18 mouse cellular contexts compared by ENCODE assay signal in genomic region chr9:120745674-120746073, GRCm38 (mm10).
"Had no signal": no experiment of that assay in that cellular context is flagged by ENCODE, and none has a peak within 500 bp of the region (broad histone marks: within the 10 kb centered on the region; RNA-seq: fewer than 3 reads in every experiment).

No protein-coding gene starts in this region.

- H3K4me3 ChIP-seq: liver, embryonic 15.5 days; midbrain, embryonic 10.5 days; midbrain, embryonic 12.5 days; neural tube, embryonic 13.5 days; neural tube, embryonic 15.5 days had no signal

- H3K36me3 ChIP-seq: liver, embryonic 15.5 days; midbrain, embryonic 10.5 days; midbrain, embryonic 12.5 days; neural tube, embryonic 13.5 days; neural tube, embryonic 15.5 days had no signal

- H3K27ac ChIP-seq: liver, embryonic 15.5 days; midbrain, embryonic 10.5 days; midbrain, embryonic 12.5 days; neural tube, embryonic 13.5 days; neural tube, embryonic 15.5 days had no signal

- H3K4me2 ChIP-seq: liver, embryonic 15.5 days; lung, embryonic 14.5 days; midbrain, embryonic 12.5 days; neural tube, embryonic 13.5 days; neural tube, embryonic 15.5 days had no signal

- ATAC-seq: midbrain, embryonic 16.5 days had no signal

- H3K9ac ChIP-seq: liver, embryonic 15.5 days; lung, embryonic 14.5 days; midbrain, embryonic 12.5 days; neural tube, embryonic 13.5 days; neural tube, embryonic 15.5 days had no signal

- H3K27me3 ChIP-seq: liver, embryonic 15.5 days; neural tube, embryonic 13.5 days; neural tube, embryonic 15.5 days had no signal

- DNase-seq: lung, adult 18-20 months; lung, embryonic 14.5 days; lung, postnatal 10 days; midbrain, embryonic 14.5 days; retina, postnatal 1 day; right cerebral cortex, adult 18-20 months; right cerebral cortex, postnatal 25 days; right cerebral cortex, postnatal 4 days; spleen, adult 18-20 months; thymus, adult 2 months; thymus, postnatal 25 days; thymus, postnatal 4 days had no signal

- H3K9me3 ChIP-seq: liver, embryonic 15.5 days; midbrain, embryonic 12.5 days; neural tube, embryonic 13.5 days; neural tube, embryonic 15.5 days had no signal

- H3K4me1 ChIP-seq: liver, embryonic 15.5 days; midbrain, embryonic 10.5 days; neural tube, embryonic 13.5 days; neural tube, embryonic 15.5 days had no signal
